Comparison of ENCODE assay signal across 13 mouse cellular contexts in genomic region chr8:86214399-86214798, GRCm38 (mm10).
"Had no signal": no experiment of that assay in that cellular context is flagged by ENCODE, and none has a peak within 500 bp of the region (broad histone marks: within the 10 kb centered on the region; RNA-seq: fewer than 3 reads in every experiment).

No protein-coding gene starts in this region.

- DNase-seq: lung, adult 18-20 months; lung, embryonic 14.5 days; lung, postnatal 10 days; lung, postnatal 4 days; midbrain, embryonic 14.5 days; retina, postnatal 1 day; right cerebral cortex, postnatal 25 days; right cerebral cortex, postnatal 4 days; spleen, adult 18-20 months; thymus, adult 2 months; thymus, postnatal 25 days; thymus, postnatal 4 days had no signal

- ATAC-seq: midbrain, embryonic 16.5 days had no signal
